Mouse (Mus musculus) stomach, embryonic 14.5 days (tissue): Measurements from ENCODE around the gene Ptpn14. TPM values are rescaled to one million over a fixed set of nuclear protein-coding genes. Genes with fewer than 3 reads are reported as not detected.

Experiments used
- ATAC-seq: fragments of 200-750 bp; cut with Nextera tagmentation; 2 replicates; pipeline ENCODE4 v1.8.0; 2017; ENCODE audit warnings: low read depth, moderate TSS enrichment; ENCODE audit not compliant: insufficient number of reproducible peaks, insufficient read depth, low FRiP score
- H3K27ac ChIP-seq: fragments of 300-500 bp; sonication (generic); 2 replicates; pipeline ENCODE4 v1.5.1; 2014; ENCODE audit warnings: mild to moderate bottlenecking, low read length, moderate library complexity, mixed read lengths
- H3K27me3 ChIP-seq: fragments of 300-500 bp; sonication (generic); 2 replicates; pipeline ENCODE4 v1.6.1; 2014; ENCODE audit warnings: low read length, control low read depth, mixed read lengths; ENCODE audit not compliant: control insufficient read depth, insufficient read depth
- H3K36me3 ChIP-seq: fragments of 300-500 bp; sonication (generic); 2 replicates; pipeline ENCODE4 v1.6.1; 2014; ENCODE audit warnings: mild to moderate bottlenecking, control low read depth, low read length, moderate library complexity, mixed read lengths; ENCODE audit not compliant: control insufficient read depth, insufficient read depth
- H3K4me1 ChIP-seq: fragments of 300-500 bp; sonication (generic); 2 replicates; pipeline ENCODE4 v1.6.1; 2014; ENCODE audit warnings: low read length, control low read depth, mixed read lengths; ENCODE audit not compliant: control insufficient read depth, insufficient read depth
- H3K4me2 ChIP-seq: fragments of 300-500 bp; sonication (generic); replicated peaks from 2 replicates; pipeline ENCODE4 v1.6.1; 2014; ENCODE audit warnings: low read depth, low read length, control low read depth
- H3K4me3 ChIP-seq: fragments of 300-500 bp; sonication (generic); 2 replicates; pipeline ENCODE4 v1.5.1; 2014; ENCODE audit warnings: low read depth, low read length, control low read depth
- H3K9ac ChIP-seq: fragments of 300-500 bp; sonication (generic); replicated peaks from 2 replicates; pipeline ENCODE4 v1.6.1; 2014; ENCODE audit warnings: low read depth, mild to moderate bottlenecking, control low read depth, low read length, moderate library complexity, mixed read lengths
- H3K9me3 ChIP-seq: fragments of 300-500 bp; sonication (generic); 2 replicates; pipeline ENCODE4 v1.6.1; 2016; ENCODE audit warnings: low read depth, low read length, control low read depth; ENCODE audit not compliant: control insufficient read depth
- WGBS: fragments of 180-500 bp; shearing (Covaris S2); extraction: QIAGEN DNeasy Blood & Tissue Kit; methylation state at CpG from one replicate; pipeline ENCODE4 v1.1.7; 2014; 5-methylcytosine and 5-hydroxymethylcytosine counted together
- polyA plus RNA-seq: library from polyadenylated mRNA; unstranded; fragments of >200 nt; fragmentation: Nextera tagmentation; extraction: Ambion mirVana; gene quantifications from 2 replicates; pipeline ENCODE4 v1.2.1, GENCODE M21; 2014

Gene Ptpn14
- polyA plus RNA-seq, 1 experiment from 2014 or later = 14.3 TPM

- no peaks in the 10 kb centered on the region for H3K9me3 ChIP-seq
- H3K9ac ChIP-seq = peak overlapping the region; percentile 86
- ATAC-seq = no peak
- WGBS = 19% methylated on average over 9 of the region's 9 CpGs
- peak overlapping the region; percentile 75 for H3K4me2 ChIP-seq
- no peak overlapping the region for H3K27ac ChIP-seq
- peaks cover 8% of the 10 kb centered on the region; the same call in 1 of the 2 replicates for H3K4me1 ChIP-seq
- no peaks in the 10 kb centered on the region for H3K36me3 ChIP-seq
- H3K27me3 ChIP-seq = no peaks in the 10 kb centered on the region
- peak overlapping the region; percentile 68 for H3K4me3 ChIP-seq
Measured at GRCm38 (mm10) chr1:189922721-189923120, 194.7 kb downstream of the Ptpn14 start.

GRCm38 (mm10) chr1:189923157-189923556 is 195.1 kb downstream of the Ptpn14 start:
- Histone ChIP-seq H3K4me1 (peaks cover 8% of the 10 kb centered on the region; the same call in 1 of the 2 replicates), H3K27me3 (no peaks in the 10 kb centered on the region), H3K4me2 (no peak overlapping the region), H3K27ac (no peak overlapping the region), H3K9me3 (no peaks in the 10 kb centered on the region), H3K9ac (no peak overlapping the region), H3K4me3 (no peak overlapping the region), H3K36me3 (no peaks in the 10 kb centered on the region)
- no peak for ATAC-seq
- 91% methylated on average over 4 of the region's 4 CpGs for WGBS

- H3K9ac ChIP-seq = no peak overlapping the region
- H3K36me3 ChIP-seq = no peaks in the 10 kb centered on the region
- no peak overlapping the region for H3K27ac ChIP-seq
- no peak overlapping the region for H3K4me3 ChIP-seq
- no peak for ATAC-seq
- H3K4me1 ChIP-seq = peaks cover 8% of the 10 kb centered on the region; the same call in 1 of the 2 replicates
- H3K27me3 ChIP-seq = no peaks in the 10 kb centered on the region
- H3K4me2 ChIP-seq = no peak overlapping the region
- WGBS = 80% methylated on average over 22 of the region's 22 CpGs
- H3K9me3 ChIP-seq = no peaks in the 10 kb centered on the region
Measured at GRCm38 (mm10) chr1:189923871-189924568, 196.0 kb downstream of the Ptpn14 start.

GRCm38 (mm10) chr1:189926279-189926678 is 198.2 kb downstream of the Ptpn14 start:
- 74% methylated on average over 8 of the region's 8 CpGs for WGBS
- H3K36me3 ChIP-seq = no peaks in the 10 kb centered on the region
- H3K27ac ChIP-seq = no peak overlapping the region
- H3K9ac ChIP-seq = no peak overlapping the region
- H3K9me3 ChIP-seq = no peaks in the 10 kb centered on the region
- no peak for ATAC-seq
- no peaks in the 10 kb centered on the region for H3K27me3 ChIP-seq
- H3K4me3 ChIP-seq = no peak overlapping the region
- peaks cover 2% of the 10 kb centered on the region; the same call in 1 of the 2 replicates for H3K4me1 ChIP-seq
- H3K4me2 ChIP-seq = no peak overlapping the region

Other genes with a start within 250 kb of the Ptpn14 start
- gene Cenpf, start 40.2 kb upstream of the Ptpn14 start, polyA plus RNA-seq = 89.3 and 91.6 TPM in 2 replicates
- gene Smyd2, start 194.1 kb downstream of the Ptpn14 start, polyA plus RNA-seq = 96.4 and 105 TPM in 2 replicates